ENCODE assay signal across 16 mouse cellular contexts in genomic region chr5:92627896-92628295, GRCm38 (mm10). TPM values are rescaled to one million over a fixed set of nuclear protein-coding genes. Genes with fewer than 3 reads are reported as not detected.
DNase-seq lines count a peak whose midpoint lies in the region; ATAC-seq and TF ChIP-seq lines count a peak whose summit lies in the region.
"Had no signal": no experiment of that assay in that cellular context is flagged by ENCODE, and none has a peak within 500 bp of the region (broad histone marks: within the 10 kb centered on the region; RNA-seq: fewer than 3 reads in every experiment).

No protein-coding gene starts in this region.

- WGBS in heart, postnatal 0 days, result 24% methylated on average over 7 of the region's 7 CpGs
- 86% methylated on average over 7 of the region's 7 CpGs for WGBS in forebrain, postnatal 0 days

- TF ChIP-seq EP300 in heart, postnatal 0 days (IDR thresholded peaks at IDR 0.05; ENCODE audit: low read depth), result peak; percentile 97

- H3K9ac ChIP-seq in heart, postnatal 0 days (replicated peaks; ENCODE audit: low read depth, low read length), result no peak overlapping the region
- H3K9ac ChIP-seq in forebrain, postnatal 0 days, result no peak overlapping the region
- H3K9ac ChIP-seq: embryonic facial prominence, embryonic 12.5 days; neural tube, embryonic 13.5 days had no signal

- H3K27me3 ChIP-seq in heart, postnatal 0 days (ENCODE audit: control insufficient read depth, insufficient read depth, low read length), result no peaks in the 10 kb centered on the region
- H3K27me3 ChIP-seq in forebrain, postnatal 0 days (ENCODE audit: insufficient read depth, low read length), result no peaks in the 10 kb centered on the region
- H3K27me3 ChIP-seq: embryonic facial prominence, embryonic 12.5 days; neural tube, embryonic 13.5 days had no signal

- DNase-seq in gastrocnemius, adult 18-20 months (ENCODE audit: low spot score), result peak; percentile 64
- DNase-seq in gastrocnemius, postnatal 4 days (ENCODE audit: low spot score in 2 of 2), result no peak
- DNase-seq in forelimb bud, embryonic 11.5 days (ENCODE audit: low read depth, low spot score), result peak; percentile 53
- DNase-seq in heart, postnatal 0 days (ENCODE audit: low spot score), result peak; percentile 70
- DNase-seq in lung, postnatal 14 days, result peak; percentile 61
- no peak for DNase-seq in testis, postnatal 10 days (ENCODE audit: low spot score)
- DNase-seq in forebrain, postnatal 0 days, result no peak
- DNase-seq in spleen, postnatal 14 days (ENCODE audit: low spot score in 2 of 2), result no peak
- DNase-seq: cerebellum, adult 9-10 months; kidney, postnatal 25 days; liver; thymus, postnatal 25 days had no signal

- no peaks in the 10 kb centered on the region; the same call in 1 of the 2 replicates for H3K9me3 ChIP-seq in heart, postnatal 0 days (replicated peaks; ENCODE audit: control insufficient read depth, low read length)
- H3K9me3 ChIP-seq in forebrain, postnatal 0 days (ENCODE audit: low read length), result no peaks in the 10 kb centered on the region
- H3K9me3 ChIP-seq: embryonic facial prominence, embryonic 12.5 days had no signal

- no peaks in the 10 kb centered on the region for H3K4me1 ChIP-seq in heart, postnatal 0 days (ENCODE audit: control insufficient read depth, insufficient read depth)
- H3K4me1 ChIP-seq in forebrain, postnatal 0 days (ENCODE audit: insufficient read depth), result no peaks in the 10 kb centered on the region
- H3K4me1 ChIP-seq: embryonic facial prominence, embryonic 12.5 days; neural tube, embryonic 13.5 days had no signal

- peak overlapping the region; percentile 69 for H3K27ac ChIP-seq in heart, postnatal 0 days (ENCODE audit: low read depth)
- H3K27ac ChIP-seq in forebrain, postnatal 0 days (ENCODE audit: low read depth, low read length), result no peak overlapping the region
- H3K27ac ChIP-seq: embryonic facial prominence, embryonic 12.5 days; neural tube, embryonic 13.5 days had no signal

- H3K4me2 ChIP-seq in heart, postnatal 0 days (ENCODE audit: low read depth, low read length), result no peak overlapping the region
- no peak overlapping the region for H3K4me2 ChIP-seq in forebrain, postnatal 0 days (ENCODE audit: low read depth)
- H3K4me2 ChIP-seq: embryonic facial prominence, embryonic 12.5 days; neural tube, embryonic 13.5 days had no signal

- ATAC-seq in heart, postnatal 0 days (ENCODE audit: insufficient read depth, low read depth), result peak; percentile 95
- ATAC-seq in forebrain, postnatal 0 days, result no peak
- ATAC-seq: intestine, embryonic 16.5 days had no signal

- no peak overlapping the region for H3K4me3 ChIP-seq in heart, postnatal 0 days (ENCODE audit: low read depth, low read length)
- no peak overlapping the region for H3K4me3 ChIP-seq in forebrain, postnatal 0 days (ENCODE audit: low read depth, low read length)
- H3K4me3 ChIP-seq: embryonic facial prominence, embryonic 12.5 days; neural tube, embryonic 13.5 days had no signal

- no peak for TF ChIP-seq CTCF in heart, postnatal 0 days (IDR thresholded peaks at IDR 0.05; ENCODE audit: low read depth)
- no peak for TF ChIP-seq CTCF in forebrain, postnatal 0 days (IDR thresholded peaks at IDR 0.05; ENCODE audit: low read depth)

- H3K36me3 ChIP-seq in heart, postnatal 0 days (replicated peaks; ENCODE audit: control insufficient read depth, insufficient read depth, low read length), result no peaks in the 10 kb centered on the region
- no peaks in the 10 kb centered on the region for H3K36me3 ChIP-seq in forebrain, postnatal 0 days (ENCODE audit: insufficient read depth)
- H3K36me3 ChIP-seq: embryonic facial prominence, embryonic 12.5 days; neural tube, embryonic 13.5 days had no signal

RNA-seq across cellular contexts. Expression of gene Stbd1, which starts 25.1 kb away (rescaled TPM):
- total RNA-seq in gastrocnemius, adult 18-20 months (2021), result 10 to 100 TPM; 38.4 to 40.8 TPM
- total RNA-seq in gastrocnemius, postnatal 4 days (2021), result 100 to 1,000 TPM; 228 to 257 TPM
- total RNA-seq in heart, postnatal 0 days (2014; rRNA removed; ENCODE audit: low replicate concordance), result 80.3 and 83.8 TPM in 2 replicates
- 100 and 143 TPM in 2 replicates for polyA plus RNA-seq in heart, postnatal 0 days (2015; fragmentation: Nextera tagmentation; extraction: Ambion mirVana)
- total RNA-seq in forebrain, postnatal 0 days (2014; rRNA removed), result 2.0 and 3.5 TPM in 2 replicates
- polyA plus RNA-seq in forebrain, postnatal 0 days (2015; fragmentation: Nextera tagmentation; extraction: Ambion mirVana), result 3.5 and 3.6 TPM in 2 replicates

RNA-seq across cellular contexts. Expression of gene Ccdc158, which starts 47.2 kb away (rescaled TPM):
- total RNA-seq in gastrocnemius, adult 18-20 months (2021), result 1 to 10 TPM in 1 of 2 experiments, under 1 TPM in 1; 0.43 to 1.2 TPM
- total RNA-seq in gastrocnemius, postnatal 4 days (2021), result under 1 TPM; 0.10 to 0.25 TPM
- 1.7 TPM in 1 of 2 replicates, not detected in the other for total RNA-seq in heart, postnatal 0 days (2014; rRNA removed; ENCODE audit: low replicate concordance)
- 0.27 and 0.45 TPM in 2 replicates for polyA plus RNA-seq in heart, postnatal 0 days (2015; fragmentation: Nextera tagmentation; extraction: Ambion mirVana)
- 0.62 and 1.3 TPM in 2 replicates for total RNA-seq in forebrain, postnatal 0 days (2014; rRNA removed)
- polyA plus RNA-seq in forebrain, postnatal 0 days (2015; fragmentation: Nextera tagmentation; extraction: Ambion mirVana), result 0.29 and 0.39 TPM in 2 replicates
- total RNA-seq: MEL had no signal

RNA-seq across cellular contexts. Expression of gene Shroom3, which starts 55.3 kb away (rescaled TPM):
- total RNA-seq in gastrocnemius, adult 18-20 months (2021), result 1 to 10 TPM in 1 of 2 experiments, under 1 TPM in 1; 0.50 to 1.6 TPM
- 10 to 100 TPM in 1 of 2 experiments, 1 to 10 TPM in 1; 8.9 to 11.0 TPM for total RNA-seq in gastrocnemius, postnatal 4 days (2021)
- total RNA-seq in heart, postnatal 0 days (2014; rRNA removed; ENCODE audit: low replicate concordance), result 72.4 and 76.9 TPM in 2 replicates
- polyA plus RNA-seq in heart, postnatal 0 days (2015; fragmentation: Nextera tagmentation; extraction: Ambion mirVana), result 11.6 and 13.3 TPM in 2 replicates
- total RNA-seq in forebrain, postnatal 0 days (2014; rRNA removed), result 2.6 and 5.8 TPM in 2 replicates
- 0.24 and 0.91 TPM in 2 replicates for polyA plus RNA-seq in forebrain, postnatal 0 days (2015; fragmentation: Nextera tagmentation; extraction: Ambion mirVana)
- total RNA-seq: MEL had no signal

Comparison
In these comparisons a context has a peak if more than half of its experiments do, and no peak if none do; other contexts are left out.
1. DNase-seq: peak in gastrocnemius, adult 18-20 months (single experiment), forelimb bud, embryonic 11.5 days (single experiment), heart, postnatal 0 days (single experiment) and lung, postnatal 14 days (single experiment); none in gastrocnemius, postnatal 4 days (0 of 2), testis, postnatal 10 days (single experiment), forebrain, postnatal 0 days (single experiment) and spleen, postnatal 14 days (0 of 2).